Mouse (Mus musculus): ENCODE results near the gene Pdcd11.
A peak's percentile ranks its signal among the peaks of the same experiment; 100 is the strongest.

Gene Pdcd11

DNA sequence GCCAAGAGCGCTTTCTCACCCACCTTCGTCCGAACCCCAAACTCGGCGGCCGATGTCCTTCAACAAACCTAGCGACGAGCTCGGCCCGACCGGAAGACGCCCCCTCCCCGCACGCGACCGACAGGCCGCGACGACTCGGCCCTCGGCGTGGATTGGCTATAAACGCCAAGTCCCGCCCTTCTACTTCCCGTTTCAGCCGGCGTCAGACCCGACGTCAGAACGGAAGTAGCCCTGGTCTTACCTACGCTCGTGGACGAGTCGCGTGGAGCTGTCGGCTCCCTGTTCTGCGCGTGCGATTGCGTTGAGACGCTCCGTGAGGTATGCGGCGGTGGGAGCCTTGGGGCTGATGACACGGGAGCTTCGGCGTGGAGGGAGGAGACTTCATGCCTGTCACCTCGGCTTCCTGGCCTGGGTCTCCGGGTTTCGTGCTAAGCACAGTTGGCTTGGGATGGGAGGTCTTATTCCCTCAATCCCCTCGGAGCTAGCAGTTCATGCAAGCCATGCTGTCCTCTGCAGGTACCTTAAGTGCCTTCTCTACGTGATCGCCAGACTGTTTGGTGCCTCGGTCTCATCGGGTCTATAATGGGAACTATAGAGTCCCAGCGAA is at the start of gene Pdcd11, which contains the start of gene Usmg5:
Gene Pdcd11 (plus strand): TSS at position 219 of the 607 bp plus-strand sequence.
Gene Usmg5 (minus strand): TSS at position 98 of the 607 bp plus-strand sequence.
- DNase-seq (ENCODE audit: low spot score in 2 of 2) = peak; percentile 96

DNA sequence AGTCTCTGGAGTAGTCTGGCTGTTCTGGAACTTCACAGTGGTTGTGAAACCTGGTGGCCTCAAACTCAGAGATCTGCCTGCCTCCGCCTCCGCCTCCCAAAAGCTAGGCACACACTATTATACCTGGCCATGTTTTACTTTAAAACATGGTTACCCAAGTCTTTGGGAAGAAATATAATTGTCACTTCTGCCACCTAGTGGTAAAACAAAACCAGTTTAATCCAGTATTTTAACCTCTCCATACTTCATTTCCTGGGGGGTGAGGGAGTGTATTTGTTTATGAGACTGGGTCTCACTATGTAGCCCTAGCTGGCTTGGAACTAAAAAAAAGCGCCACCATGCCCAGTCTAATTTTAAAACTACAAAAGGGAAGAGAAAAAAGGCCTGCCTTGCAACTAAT is 47.0 kb upstream of the Pdcd11 start:
- DNase-seq (ENCODE audit: low spot score in 2 of 2) = no peak

DNA sequence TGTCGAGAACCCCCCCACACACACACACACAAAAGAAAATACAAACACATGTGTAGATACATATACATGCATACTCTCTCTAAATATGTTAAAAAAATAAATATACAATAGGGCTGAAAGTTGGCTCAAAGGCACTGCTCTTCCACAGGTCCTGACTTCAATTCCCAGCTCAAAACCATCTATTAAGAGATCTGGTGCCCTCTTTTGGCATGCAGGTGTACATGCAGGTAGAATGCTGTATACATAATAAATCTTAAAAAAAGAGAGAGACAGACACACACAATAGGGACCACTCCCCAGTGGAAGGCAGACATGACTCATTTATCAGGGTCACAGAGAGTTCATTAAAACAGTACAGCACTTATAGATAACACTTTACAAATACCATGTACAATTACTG is 44.2 kb upstream of the Pdcd11 start:
- DNase-seq (ENCODE audit: low spot score in 2 of 2) = no peak

DNA sequence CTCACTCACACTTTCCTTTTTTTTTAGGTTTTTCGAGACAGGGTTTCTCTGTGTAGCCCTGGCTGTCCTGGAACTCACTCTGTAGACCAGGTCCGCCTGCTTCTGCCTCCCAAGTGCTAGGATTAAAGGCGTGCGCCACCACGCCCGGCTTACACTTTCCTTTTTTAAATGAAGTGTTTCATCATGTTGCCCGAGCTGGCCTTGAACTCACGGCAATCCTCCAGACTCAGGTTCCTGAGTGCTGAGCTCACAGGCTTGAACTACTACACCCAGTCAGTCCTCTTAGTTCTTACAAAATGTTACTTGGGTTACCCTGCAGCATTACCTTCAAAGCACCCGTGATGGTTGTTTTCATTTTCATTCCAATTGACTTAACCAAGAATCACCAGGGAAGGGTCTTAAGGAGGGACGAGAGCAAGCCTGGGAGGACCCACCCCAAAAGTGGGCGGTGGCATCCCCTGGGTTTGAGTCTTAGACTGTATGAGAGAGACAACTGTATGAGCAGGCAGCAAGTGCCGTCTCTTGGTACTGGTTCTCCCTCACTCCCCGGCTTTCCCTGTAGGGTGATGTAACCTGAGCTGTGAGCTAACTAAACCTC is 43.2 kb upstream of the Pdcd11 start:
- DNase-seq (ENCODE audit: low spot score in 2 of 2) = no peak

DNA sequence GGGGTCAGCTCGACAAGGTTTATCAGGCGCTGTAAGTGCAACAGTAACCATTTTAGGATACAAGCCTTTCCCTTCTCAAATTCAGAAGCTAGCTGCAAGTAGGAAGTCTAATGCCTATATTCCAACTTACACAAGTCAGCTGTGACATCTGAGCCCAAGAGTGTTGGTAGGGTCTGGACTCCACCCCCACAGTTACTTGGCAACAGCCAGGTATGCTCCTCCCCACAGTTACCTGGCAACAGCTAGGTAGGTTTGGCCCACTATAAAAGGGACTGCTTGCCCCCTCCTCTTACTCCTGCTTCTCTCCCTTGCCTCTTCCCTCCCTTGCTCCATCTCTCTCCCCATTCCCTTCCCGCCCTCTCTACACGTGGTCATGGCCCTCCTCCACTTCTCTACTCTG is 41.5 kb upstream of the Pdcd11 start:
- no peak for DNase-seq (ENCODE audit: low spot score in 2 of 2)

DNA sequence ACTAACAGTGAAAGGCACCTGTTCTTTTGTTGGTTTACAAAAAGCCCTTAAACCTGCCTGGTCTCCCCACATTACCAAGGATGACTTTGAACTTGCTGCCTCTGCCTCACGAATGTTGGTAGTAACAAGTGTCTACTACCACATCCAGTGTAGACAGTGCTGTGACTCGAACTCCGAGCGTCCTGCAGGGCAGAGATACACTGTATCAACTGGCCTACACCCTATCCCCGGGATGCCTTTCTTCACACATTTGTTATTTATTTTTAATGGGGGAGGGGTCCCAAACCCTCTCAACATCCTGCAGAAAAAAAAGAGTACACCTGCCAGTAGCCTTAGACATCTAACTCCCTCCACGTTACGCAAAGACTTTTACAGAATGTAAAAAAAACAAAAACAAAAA is 40.7 kb upstream of the Pdcd11 start:
- no peak for DNase-seq (ENCODE audit: low spot score in 2 of 2)

DNA sequence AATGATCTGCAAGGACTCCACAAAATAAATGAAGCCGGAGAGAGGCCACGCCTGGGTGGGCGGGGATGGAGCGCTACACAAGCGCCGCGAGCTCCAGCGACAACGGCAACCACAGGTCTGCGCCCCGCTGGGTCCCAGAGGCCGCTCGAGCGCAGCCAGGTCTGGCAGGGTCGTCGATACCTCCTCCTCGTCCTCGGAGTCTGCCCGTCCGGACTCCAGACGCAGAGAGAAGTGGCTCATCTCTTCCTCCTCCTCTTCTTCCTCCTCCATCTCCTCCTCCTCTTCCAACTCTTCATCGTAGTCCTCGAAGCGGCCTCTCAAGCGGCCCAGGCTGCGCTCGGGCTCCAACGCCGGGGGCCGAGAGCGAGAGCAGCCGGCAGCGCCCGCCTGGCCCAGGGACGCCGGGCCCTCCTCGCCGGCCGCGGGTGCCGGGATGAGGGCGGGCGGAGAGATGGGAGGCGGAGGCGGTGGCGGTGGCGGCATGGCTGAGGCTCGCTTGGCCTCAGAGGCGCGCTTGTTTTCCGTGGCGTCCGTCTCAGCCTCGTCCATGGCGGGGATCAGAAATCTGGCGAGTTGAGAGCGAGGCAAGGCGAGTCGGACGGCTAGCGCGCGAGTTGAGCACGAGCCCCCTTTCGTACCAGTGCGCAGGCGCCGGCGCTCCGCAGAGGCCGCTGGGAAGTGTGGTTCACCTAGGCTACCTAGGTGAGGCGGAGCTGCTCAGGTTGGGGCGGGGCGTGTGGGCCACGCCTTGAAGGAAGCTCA is 40.1 kb upstream of the Pdcd11 start, which contains the start of gene Pcgf6:
Gene Pcgf6 (minus strand): TSS at position 636 of the 762 bp plus-strand sequence.
- peak; percentile 65 to 77 for DNase-seq (ENCODE audit: low spot score in 2 of 2)

DNA sequence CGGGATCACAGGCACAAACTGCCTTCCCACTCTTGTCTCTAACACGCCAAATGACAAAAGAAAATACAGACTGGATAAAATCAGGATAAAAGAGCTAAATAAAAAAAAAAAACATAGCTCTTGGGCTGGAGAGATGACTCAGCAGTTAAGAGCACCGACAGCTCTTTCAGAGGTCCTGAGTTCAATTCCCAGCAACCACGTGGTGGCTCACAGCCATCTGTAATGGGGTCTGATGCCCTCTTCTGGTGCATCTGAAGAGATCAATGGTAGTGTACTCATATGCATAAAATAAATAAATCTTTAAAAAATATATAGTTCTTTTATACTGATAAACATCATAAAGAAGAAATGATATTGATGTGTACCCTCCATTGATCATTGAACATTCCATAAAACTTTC is 37.6 kb upstream of the Pdcd11 start:
- no peak for DNase-seq (ENCODE audit: low spot score in 2 of 2)

DNA sequence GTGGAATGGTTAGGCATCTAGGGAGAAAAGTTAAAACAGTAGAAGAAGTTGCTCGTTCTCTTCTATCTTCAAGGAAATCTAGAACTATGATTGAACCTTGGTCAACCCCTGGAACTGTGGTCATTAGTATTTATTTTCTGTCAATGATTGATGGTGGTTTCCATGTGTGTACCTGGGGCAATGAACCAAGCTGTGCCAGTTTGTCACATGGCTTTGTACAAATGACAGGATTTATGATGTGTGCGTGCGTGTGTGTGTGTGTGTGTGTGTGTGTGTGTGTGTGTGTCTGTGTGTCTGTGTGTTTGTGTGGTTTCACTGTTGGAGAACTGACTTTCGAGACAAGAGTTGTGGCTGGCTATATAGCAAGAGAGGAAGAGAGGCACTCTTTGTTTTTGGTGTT is 37.1 kb upstream of the Pdcd11 start:
- no peak for DNase-seq (ENCODE audit: low spot score in 2 of 2)

DNA sequence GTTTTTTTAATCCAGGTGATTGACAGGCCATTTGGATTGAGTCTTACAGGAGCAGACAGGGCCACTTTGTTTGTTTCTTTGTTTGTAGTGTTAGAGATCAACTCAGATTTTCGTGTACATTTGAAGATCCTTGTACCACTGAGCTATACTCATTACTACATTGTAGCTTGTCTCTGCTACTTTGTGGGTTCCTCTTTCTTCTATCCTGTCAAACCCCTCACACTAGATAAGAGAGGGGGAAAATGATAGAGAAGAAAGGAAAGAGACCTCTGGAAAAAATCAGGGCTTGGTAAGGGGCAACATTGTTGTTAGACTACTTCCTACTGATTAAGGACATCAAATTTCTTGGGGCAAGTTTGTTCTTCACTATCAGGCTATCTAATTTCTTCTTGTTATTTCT is 32.9 kb upstream of the Pdcd11 start:
- DNase-seq (ENCODE audit: low spot score in 2 of 2) = no peak

DNA sequence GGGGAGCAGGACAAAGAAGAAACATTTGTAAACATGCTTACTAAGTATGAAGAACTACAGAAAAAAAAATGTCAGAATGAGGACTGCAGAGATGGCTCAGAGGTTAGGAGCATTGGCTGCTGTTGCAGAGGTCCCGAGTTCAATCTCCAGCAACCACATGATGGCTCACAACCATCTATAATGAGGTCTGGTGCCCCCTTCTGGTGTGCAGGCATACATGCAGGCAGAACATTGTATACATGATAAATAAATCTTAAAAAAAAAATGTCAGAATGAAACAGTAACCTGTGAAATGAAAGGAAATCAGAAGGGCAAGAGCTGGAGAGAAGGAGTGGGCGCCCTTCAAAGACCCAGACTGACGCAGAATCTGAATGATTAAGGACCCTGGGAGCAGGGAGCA is 24.7 kb upstream of the Pdcd11 start:
- no peak for DNase-seq (ENCODE audit: low spot score in 2 of 2)

DNA sequence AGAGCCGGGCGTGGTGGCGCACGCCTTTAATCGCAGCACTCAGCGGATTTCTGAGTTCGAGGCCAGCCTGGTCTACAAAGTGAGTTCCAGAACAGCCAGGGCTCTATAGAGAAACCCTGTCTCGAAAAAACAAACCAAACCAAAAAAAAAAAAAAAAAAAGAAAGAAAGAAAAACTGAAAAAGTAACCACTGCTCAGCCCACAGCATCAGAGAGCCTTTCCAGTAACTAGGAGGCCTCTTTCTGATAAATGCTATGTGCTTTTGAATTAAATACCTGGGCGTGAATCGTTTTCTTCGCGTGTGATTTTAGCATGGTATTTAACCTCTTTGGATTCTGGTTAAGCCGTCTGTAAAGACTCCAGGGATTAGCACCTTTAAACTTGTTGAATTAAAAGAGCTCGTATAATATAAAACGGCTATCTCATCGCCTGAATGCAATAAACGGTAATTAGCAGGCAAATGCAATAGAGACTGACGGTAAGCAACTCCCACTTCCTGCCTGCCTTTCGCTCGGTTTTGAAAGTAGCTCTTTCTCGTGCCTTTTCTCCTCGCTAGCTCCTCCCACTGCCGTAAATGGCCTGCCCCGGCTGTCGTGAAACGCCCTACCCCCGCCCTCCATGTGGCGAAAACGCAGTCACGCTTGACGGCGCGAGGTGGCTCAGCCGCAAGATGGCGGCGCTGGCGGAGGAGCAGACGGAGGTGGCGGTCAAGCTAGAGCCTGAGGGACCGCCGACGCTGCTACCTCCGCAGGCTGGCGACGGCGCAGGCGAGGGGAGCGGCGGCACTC is 23.3 kb upstream of the Pdcd11 start, which contains the start of gene Taf5:
Gene Taf5 (plus strand): TSS at position 651 of the 787 bp plus-strand sequence.
- DNase-seq (ENCODE audit: low spot score in 2 of 2) = peak; percentile 96 to 97

DNA sequence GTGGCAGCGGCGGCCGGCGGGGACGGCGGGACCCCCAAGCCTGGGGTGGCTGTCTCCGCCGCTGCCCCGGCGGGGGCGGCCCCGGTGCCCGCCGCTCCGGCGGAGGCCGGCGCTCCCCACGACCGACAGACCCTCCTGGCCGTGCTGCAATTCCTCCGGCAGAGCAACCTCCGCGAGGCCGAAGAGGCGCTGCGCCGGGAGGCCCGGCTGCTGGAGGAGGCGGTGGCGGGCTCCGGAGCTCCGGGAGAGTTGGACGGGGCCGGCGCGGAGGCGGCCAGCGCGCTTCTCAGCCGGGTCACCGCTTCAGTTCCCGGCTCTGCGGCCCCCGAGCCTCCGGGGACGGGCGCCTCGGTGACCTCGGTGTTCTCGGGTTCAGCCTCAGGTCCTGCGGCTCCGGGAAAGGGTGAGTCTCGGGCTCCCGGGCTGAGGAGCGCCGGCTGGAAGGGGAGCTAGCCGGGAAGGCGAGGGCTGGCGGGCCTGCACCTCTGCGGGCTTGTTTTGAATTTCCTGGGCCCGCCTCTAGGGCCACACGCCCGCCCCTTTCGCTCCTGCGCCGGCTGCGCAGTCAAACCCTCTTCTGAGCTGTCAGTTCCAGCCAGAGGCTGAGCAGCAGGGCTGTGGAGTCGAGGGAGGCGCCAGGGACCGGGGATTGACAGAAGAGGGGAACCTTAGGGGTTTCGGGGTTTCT is 22.5 kb upstream of the Pdcd11 start:
- DNase-seq (ENCODE audit: low spot score in 2 of 2) = peak; percentile 63 to 78

DNA sequence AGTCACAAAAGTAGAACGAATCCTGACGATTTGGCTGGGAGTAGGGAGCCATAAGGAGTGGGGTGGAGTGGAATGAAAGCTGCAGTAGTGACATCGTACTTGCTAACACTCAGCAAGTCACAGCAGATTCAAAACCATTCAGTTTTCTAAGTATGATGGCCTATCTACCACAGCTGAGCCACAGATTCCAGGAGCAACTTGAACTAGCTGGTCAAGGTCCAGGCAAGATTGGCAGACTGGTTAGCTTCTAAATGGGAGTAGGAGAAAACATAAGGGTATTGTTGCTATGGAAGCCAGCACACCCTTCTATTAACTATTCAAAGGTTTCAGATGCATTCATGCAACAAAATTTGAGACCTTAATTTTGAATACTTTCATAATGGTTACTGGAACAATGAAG is 2.3 kb upstream of the Pdcd11 start:
- no peak for DNase-seq (ENCODE audit: low spot score in 2 of 2)

DNA sequence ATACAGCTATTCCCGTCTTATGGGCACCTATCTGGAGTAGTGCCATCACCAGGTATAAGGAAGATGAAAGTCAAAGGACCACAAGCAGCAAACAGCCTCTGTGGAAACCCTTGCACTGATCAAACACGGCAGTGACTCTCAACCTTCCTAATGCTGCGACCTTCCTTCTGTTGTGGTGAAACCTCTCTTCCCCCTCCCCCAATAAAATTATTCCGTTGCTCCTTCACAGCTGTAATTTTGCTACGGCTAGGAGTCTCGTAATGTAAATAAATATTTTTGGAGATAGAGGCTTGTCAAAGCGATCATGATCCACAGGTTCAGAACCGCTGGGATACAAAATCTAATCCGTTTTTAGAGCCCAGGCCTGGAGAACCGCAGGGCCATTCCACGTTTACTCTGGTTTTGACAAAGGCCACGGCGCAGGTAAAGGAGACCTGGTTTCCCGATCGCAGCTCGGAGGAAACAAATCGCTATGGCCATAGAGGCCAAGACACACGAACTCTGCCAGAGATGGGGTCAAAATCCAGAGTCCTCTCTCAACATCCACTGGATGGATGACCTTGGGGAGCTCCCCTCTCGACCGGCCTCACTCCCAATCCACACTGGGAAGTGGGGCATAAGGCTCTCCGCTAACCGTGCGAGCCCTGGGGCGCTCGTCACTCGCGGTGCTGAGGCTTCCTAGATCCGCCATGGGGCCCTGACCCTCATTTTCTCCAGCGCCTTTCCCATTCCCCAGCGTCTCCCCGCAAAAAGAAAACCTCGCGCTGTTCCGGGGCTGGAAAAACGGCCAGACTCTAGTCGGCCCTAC is 646 bp upstream of the Pdcd11 start:
- no peak for DNase-seq (ENCODE audit: low spot score in 2 of 2)

DNA sequence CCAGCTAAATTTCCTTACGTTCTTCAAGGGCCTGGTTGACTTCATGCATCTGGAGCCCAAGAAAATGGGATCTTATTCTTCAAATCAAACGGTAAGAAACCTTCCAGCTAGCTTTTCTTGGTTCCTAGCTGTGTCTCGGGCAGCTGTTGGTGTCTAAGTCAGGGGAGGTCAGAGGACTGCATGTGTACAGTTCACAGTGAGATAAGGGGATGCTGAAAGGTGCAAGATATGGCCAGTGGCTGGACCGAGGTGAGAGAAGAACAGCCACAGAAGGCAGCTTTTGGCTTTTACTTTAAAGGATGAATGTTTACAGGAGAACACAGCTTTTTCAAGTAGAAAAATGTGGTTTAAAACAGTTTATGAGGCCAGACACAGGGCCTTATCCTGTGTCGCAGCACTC is 10.5 kb downstream of the Pdcd11 start:
- no peak for DNase-seq (ENCODE audit: low spot score in 2 of 2)

DNA sequence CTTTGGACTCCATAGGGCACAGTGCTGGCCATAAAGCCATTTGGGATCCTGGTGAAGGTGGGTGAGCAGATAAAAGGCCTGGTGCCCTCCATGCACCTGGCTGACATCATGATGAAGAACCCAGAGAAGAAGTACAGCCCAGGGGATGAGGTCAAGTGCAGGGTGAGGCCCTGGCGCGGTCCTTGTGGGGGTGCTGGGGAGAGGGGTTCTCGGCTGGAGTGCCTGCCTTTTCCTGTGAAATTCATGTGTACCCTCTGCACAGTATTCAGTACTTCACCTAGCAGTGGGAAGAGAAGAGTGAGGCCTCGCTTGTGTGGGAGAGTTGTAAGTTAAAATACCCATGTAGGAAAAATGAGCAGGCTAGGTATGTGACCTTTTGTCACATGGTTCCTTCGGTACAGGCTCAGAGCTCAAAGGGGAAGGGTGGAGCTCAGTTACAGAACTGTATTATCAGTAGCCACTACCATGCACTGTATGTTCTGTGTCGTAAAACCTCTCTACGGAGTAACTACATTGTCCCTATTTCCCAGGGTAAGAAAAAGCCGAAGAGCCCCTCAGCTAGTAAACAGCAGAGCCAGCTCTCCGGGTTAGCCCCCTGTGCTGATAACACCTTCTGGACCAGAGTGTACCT is 14.2 kb downstream of the Pdcd11 start:
- no peak for DNase-seq (ENCODE audit: low spot score in 2 of 2)

DNA sequence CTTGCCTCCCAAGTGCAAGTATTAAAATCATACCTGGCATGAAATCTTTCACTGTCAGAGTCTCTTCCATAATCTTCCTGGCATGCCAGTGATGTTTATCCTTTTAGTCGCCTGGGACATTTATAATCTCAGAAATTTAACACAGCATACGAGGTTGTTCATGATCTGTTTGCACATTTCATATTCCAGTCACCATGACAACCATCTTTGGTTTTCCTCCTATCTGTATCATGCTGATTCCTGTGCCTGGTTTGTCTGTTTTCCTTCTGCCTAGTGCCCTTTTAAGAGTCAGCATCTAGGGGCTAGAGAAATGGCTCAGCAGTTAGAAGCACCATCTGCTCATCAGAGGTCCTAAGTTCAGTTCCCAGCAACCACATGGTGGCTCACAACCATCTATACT is 28.1 kb downstream of the Pdcd11 start:
- DNase-seq (ENCODE audit: low spot score in 2 of 2) = no peak

DNA sequence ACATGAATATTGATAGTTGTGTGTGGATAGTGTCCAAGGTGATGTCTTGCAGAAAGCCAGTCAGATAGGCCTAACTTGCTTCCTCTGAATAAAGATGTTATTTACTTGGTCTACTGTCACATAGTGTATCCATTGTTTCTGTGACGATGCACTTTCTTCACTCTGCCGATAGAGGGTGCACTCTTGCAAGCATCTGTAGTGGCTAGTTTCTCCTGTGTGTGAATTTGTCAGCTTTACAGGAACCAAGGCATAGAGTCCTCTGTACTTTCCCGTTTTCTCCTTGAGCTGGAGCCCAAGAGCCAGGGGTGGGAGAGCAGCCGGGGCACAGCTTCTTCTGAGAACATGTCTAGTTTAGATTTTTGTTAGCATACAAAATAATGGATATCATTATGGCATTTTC is 30.5 kb downstream of the Pdcd11 start:
- DNase-seq (ENCODE audit: low spot score in 2 of 2) = no peak

DNA sequence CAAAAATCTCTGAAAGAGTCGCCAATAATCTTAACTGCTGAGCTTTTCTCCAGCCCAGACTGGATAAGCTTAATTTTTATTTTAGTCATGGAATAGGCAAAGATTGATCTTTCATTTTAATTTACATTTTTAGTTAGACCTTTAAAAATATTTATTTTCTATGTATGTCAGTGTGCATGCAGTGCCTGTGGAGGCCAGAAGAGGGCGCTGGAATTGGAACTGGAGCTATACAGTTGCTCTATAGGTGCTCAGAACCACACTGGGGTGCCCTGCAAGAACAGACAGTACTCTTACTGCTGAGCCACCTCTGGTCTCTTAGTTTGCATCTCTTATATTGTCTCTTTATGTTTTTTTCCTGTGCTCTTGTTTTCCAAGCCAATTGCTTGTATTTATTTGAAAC is 32.2 kb downstream of the Pdcd11 start:
- DNase-seq (ENCODE audit: low spot score in 2 of 2) = peak in 1 of 2 experiments; percentile 33

Data from cerebellum, postnatal 4 days (tissue).